Mouse (Mus musculus) ES-Bruce4 (cell line): ENCODE data around the gene Lrrc8a. TPM values are rescaled to one million over a fixed set of nuclear protein-coding genes. Genes with fewer than 3 reads are reported as not detected.
A peak's percentile ranks its signal among the peaks of the same experiment; 100 is the strongest.

Experiments used
- H3K27ac ChIP-seq: 2 replicates; pipeline ENCODE4 v1.5.1; 2012; ENCODE audit warnings: low read length, inconsistent platforms; ENCODE audit not compliant: insufficient read depth
- H3K27me3 ChIP-seq: 2 replicates; pipeline ENCODE4 v1.6.1; 2012; ENCODE audit warnings: mild to moderate bottlenecking, low read length, inconsistent platforms; ENCODE audit not compliant: control insufficient read depth, poor library complexity, insufficient read depth, severe bottlenecking
- H3K36me3 ChIP-seq: 2 replicates; pipeline ENCODE4 v1.6.1; 2012; ENCODE audit warnings: inconsistent platforms, mild to moderate bottlenecking, low read length, moderate library complexity; ENCODE audit not compliant: control insufficient read depth, poor library complexity, insufficient read depth, severe bottlenecking
- H3K4me1 ChIP-seq: one replicate; pipeline ENCODE4 v1.8.1; 2011; ENCODE audit warnings: low read length; ENCODE audit not compliant: control insufficient read depth, insufficient read depth
- H3K4me3 ChIP-seq: 2 replicates; pipeline ENCODE4 v1.5.1; 2011; ENCODE audit warnings: low read depth, mild to moderate bottlenecking, low read length
- H3K9ac ChIP-seq: 2 replicates; pipeline ENCODE4 v1.6.1; 2012; ENCODE audit warnings: low read depth, mild to moderate bottlenecking, inconsistent platforms; ENCODE audit not compliant: poor library complexity, severe bottlenecking
- H3K9me3 ChIP-seq: replicated peaks from 2 replicates; pipeline ENCODE4 v1.6.1; 2012; ENCODE audit warnings: mild to moderate bottlenecking, low read length, inconsistent platforms; ENCODE audit not compliant: control insufficient read depth, poor library complexity, insufficient read depth, severe bottlenecking
- CTCF ChIP-seq: IDR thresholded peaks from one replicate; pipeline ENCODE4 v1.8.1; 2011; ENCODE audit warnings: low read depth, low read length
- EP300 ChIP-seq: IDR thresholded peaks from 2 replicates; pipeline ENCODE4 v1.6.1; 2011; ENCODE audit warnings: low read depth, low read length; ENCODE audit not compliant: insufficient read depth
- POLR2A ChIP-seq: IDR thresholded peaks from one replicate; pipeline ENCODE4 v1.8.1; 2011; ENCODE audit warnings: low read length; ENCODE audit not compliant: insufficient read depth
- polyA plus RNA-seq: library from polyadenylated mRNA; stranded (reverse); fragments of >200 nt; gene quantifications from 2 replicates; pipeline ENCODE4 v1.2.4, GENCODE M21; 2011; ENCODE audit warnings: low read depth; ENCODE audit not compliant: missing spikeins, insufficient read depth, insufficient read length

Gene Lrrc8a
- polyA plus RNA-seq, 1 experiment = 19.2 TPM

DNA sequence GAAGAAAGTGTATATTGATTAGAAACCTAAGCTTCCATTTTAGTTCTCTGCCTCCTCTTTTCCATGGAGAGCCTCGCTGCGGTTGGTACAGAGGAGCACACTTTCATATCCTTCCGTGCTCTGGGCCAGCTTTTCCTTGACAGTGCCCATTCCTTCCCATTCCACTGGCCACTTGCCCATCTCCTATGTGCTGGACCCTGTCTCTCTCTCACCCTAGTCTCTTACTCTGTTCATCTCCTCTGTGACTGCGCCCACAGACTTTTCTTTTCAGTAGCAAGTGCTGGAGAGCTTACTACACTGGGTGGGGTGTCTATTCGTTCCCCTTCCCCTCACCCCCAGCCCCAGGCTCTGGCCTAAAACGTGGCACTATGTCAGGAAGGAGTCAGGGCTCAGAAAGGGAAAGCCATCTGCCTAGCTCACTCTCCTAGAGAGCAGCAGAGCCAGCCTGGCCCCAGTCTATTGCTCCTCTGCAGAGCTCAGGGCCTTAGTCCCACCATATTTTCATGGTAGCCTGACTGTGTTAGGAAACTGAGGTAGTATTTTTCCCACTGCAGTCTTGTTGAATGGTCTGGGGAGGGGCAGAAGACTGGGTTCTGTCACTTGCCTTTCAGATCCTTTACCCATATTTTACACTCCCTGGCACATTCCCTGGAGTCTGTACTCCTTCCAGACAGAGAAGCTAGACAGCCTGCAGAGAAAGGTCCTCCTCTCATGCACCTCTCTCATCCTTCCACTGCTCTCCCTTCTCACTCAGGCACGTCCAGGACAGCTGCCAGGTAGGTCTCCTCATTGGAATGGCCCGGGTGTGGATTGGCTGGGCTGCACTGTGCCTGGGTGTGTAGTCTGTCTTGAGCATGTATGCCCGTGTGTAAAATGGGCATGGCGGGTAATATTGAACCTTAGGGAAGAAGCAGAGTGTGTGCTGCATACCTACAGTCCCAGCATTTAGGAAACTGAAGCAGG lies 12.9 kb downstream of the Lrrc8a start:
- Histone ChIP-seq H3K4me1 (peaks cover 4% of the 10 kb centered on the region), H3K4me3 (no peak overlapping the region), H3K36me3 (0 out of 2 replicates have a peak, but pooled peaks cover 3% of the 10 kb centered on the region), H3K27ac (0 out of 2 replicates have a peak overlapping the region, but pooled peaks have one; percentile 1), H3K9ac (no peak overlapping the region), H3K9me3 (no peaks in the 10 kb centered on the region), H3K27me3 (no peaks in the 10 kb centered on the region)
- no peak for TF ChIP-seq CTCF
- TF ChIP-seq POLR2A = no peak
- no peak for TF ChIP-seq EP300

GRCm38 (mm10) chr2:30251417-30252104 lies 14.0 kb downstream of the Lrrc8a start:
- H3K27ac ChIP-seq = peak overlapping the region; percentile 76

GRCm38 (mm10) chr2:30252521-30252920 lies 15.0 kb downstream of the Lrrc8a start:
- Histone ChIP-seq H3K4me3 (no peak overlapping the region), H3K4me1 (peaks cover 4% of the 10 kb centered on the region), H3K9ac (no peak overlapping the region), H3K27ac (peak overlapping the region; percentile 76), H3K36me3 (peaks cover 6% of the 10 kb centered on the region; the same call in 1 of the 2 replicates), H3K9me3 (no peaks in the 10 kb centered on the region), H3K27me3 (no peaks in the 10 kb centered on the region)
- TF ChIP-seq EP300 (no peak), POLR2A (no peak), CTCF (no peak)

More at GRCm38 (mm10) chr2:30251417-30252104, 14.0 kb downstream of the Lrrc8a start:
- peaks cover 4% of the 10 kb centered on the region for H3K4me1 ChIP-seq
- 0 out of 2 replicates have a peak, but pooled peaks cover 3% of the 10 kb centered on the region for H3K36me3 ChIP-seq
- no peak overlapping the region for H3K4me3 ChIP-seq
- no peak overlapping the region for H3K9ac ChIP-seq
- H3K9me3 ChIP-seq = no peaks in the 10 kb centered on the region
- no peak for TF ChIP-seq POLR2A
- TF ChIP-seq CTCF = no peak
- TF ChIP-seq EP300 = peak; percentile 81
- no peaks in the 10 kb centered on the region for H3K27me3 ChIP-seq

GRCm38 (mm10) chr2:30253809-30254208 lies 16.3 kb downstream of the Lrrc8a start:
- no peak overlapping the region for H3K27ac ChIP-seq
- no peaks in the 10 kb centered on the region for H3K27me3 ChIP-seq
- TF ChIP-seq EP300 (no peak), CTCF (no peak), POLR2A (no peak)
- H3K4me3 ChIP-seq = no peak overlapping the region
- H3K9me3 ChIP-seq = no peaks in the 10 kb centered on the region
- peaks cover 6% of the 10 kb centered on the region; the same call in 1 of the 2 replicates for H3K36me3 ChIP-seq
- no peak overlapping the region for H3K9ac ChIP-seq
- H3K4me1 ChIP-seq = peaks cover 6% of the 10 kb centered on the region

DNA sequence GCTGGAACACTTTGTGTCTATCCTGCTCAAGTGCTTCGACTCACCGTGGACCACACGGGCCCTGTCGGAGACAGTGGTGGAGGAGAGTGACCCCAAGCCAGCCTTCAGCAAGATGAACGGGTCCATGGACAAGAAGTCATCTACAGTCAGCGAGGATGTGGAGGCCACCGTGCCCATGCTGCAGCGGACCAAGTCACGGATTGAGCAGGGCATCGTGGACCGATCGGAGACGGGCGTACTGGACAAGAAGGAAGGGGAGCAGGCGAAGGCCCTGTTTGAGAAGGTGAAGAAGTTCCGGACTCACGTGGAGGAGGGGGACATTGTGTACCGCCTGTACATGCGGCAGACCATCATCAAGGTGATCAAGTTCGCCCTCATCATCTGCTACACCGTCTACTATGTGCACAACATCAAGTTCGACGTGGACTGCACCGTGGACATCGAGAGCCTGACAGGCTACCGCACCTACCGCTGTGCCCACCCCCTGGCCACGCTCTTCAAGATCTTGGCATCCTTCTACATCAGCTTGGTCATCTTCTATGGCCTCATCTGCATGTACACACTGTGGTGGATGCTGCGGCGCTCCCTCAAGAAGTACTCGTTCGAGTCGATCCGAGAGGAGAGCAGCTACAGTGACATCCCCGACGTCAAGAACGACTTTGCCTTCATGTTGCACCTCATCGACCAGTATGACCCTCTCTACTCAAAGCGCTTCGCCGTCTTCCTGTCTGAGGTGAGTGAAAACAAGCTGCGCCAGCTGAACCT lies 18.3 kb downstream of the Lrrc8a start:
- no peak overlapping the region for H3K9ac ChIP-seq
- no peaks in the 10 kb centered on the region for H3K27me3 ChIP-seq
- H3K9me3 ChIP-seq = no peaks in the 10 kb centered on the region
- TF ChIP-seq EP300 (no peak), POLR2A (no peak), CTCF (no peak)
- H3K4me1 ChIP-seq = peaks cover 5% of the 10 kb centered on the region
- no peak overlapping the region for H3K27ac ChIP-seq
- H3K36me3 ChIP-seq = peaks cover 6% of the 10 kb centered on the region; the same call in 1 of the 2 replicates
- H3K4me3 ChIP-seq = no peak overlapping the region
